Mouse (Mus musculus) brain, embryonic 14.5 days (tissue): Measurements from ENCODE around the gene Sobp.

Experiments used
- CTCF ChIP-seq: fragments of 200-500 bp; IDR thresholded peaks from 2 replicates; pipeline ENCODE4 v1.5.1; 2012; ENCODE audit warnings: inconsistent platforms, mild to moderate bottlenecking, moderate library complexity, borderline replicate concordance; ENCODE audit not compliant: insufficient read depth, insufficient read length; ENCODE audit errors: extremely low read depth
- POLR2A ChIP-seq: fragments of 200-500 bp; IDR thresholded peaks from 2 replicates; pipeline ENCODE4 v1.6.1; 2012; ENCODE audit warnings: mild to moderate bottlenecking, inconsistent platforms, borderline replicate concordance; ENCODE audit not compliant: poor library complexity, insufficient read depth, insufficient read length, severe bottlenecking; ENCODE audit errors: extremely low read depth

- no peak for TF ChIP-seq CTCF
- no peak for TF ChIP-seq POLR2A
These were observed 170.9 kb downstream of the Sobp start for GRCm38 (mm10) chr10:43003466-43003757.
